Mouse (Mus musculus) gastrocnemius, postnatal 10 days (tissue): Measurements from ENCODE around the gene Usp35. TPM values are rescaled to one million over a fixed set of nuclear protein-coding genes. Genes with fewer than 3 reads are reported as not detected.

ENCODE experiments used
- total RNA-seq, 2 experiments: library from RNA; stranded (reverse); gene quantifications; 2 replicates each; pipeline ENCODE4 v1.2.3; 2021

The Usp35 gene
- total RNA-seq, 2 experiments from 2014 or later, result 1.3 to 2.0 TPM

Other genes with a start within 250 kb of the Usp35 start
- gene Kctd21, start 307 bp upstream of the Usp35 start, total RNA-seq, result 1 to 10 TPM; 1.3 to 2.3 TPM
- 1 to 10 TPM; 5.3 to 7.2 TPM for gene Alg8, start 39.6 kb upstream of the Usp35 start, total RNA-seq
- gene Ndufc2, start 68.0 kb upstream of the Usp35 start, total RNA-seq, result 100 to 1,000 TPM; 280 to 319 TPM
- 10 to 100 TPM; 32.6 to 44.3 TPM for gene Thrsp, start 85.7 kb upstream of the Usp35 start, total RNA-seq
- 1 to 10 TPM in 1 of 2 experiments, under 1 TPM in 1; 0.54 to 1.3 TPM for gene Kctd14, start 119.3 kb upstream of the Usp35 start, total RNA-seq
- 10 to 100 TPM; 27.2 to 27.3 TPM for gene Ints4, start 148.9 kb upstream of the Usp35 start, total RNA-seq
- 100 to 1,000 TPM; 131 to 137 TPM for gene Aamdc, start 247.5 kb upstream of the Usp35 start, total RNA-seq
- gene Rsf1, start 247.9 kb upstream of the Usp35 start, total RNA-seq, result 10 to 100 TPM; 15.5 to 20.5 TPM